Mouse (Mus musculus) MEL (cell line): ENCODE measurements at regions not wholly inside any gene's neighbourhood (a gene's known extent, or its start where the extent isn't known, plus 50 kb on each side); places are given as distances from the start of the nearest gene placed in this dataset.

ENCODE experiments used
- CHD2 ChIP-seq: IDR thresholded peaks from 2 replicates; pipeline ENCODE4 v1.6.1; 2011; ENCODE audit warnings: low read length, improper control_type of control experiment
- CTCF ChIP-seq, 3 experiments: IDR thresholded peaks in 2 of 3; conservative IDR thresholded peaks in 1 of 3; 2 replicates each; pipeline ENCODE4 v1.5.1; 2011 to 2012; ENCODE audit warnings: low read length in 3 of 3, low read depth in 2 of 3, mild to moderate bottlenecking in 2 of 3, improper control_type of control experiment in 1 of 3, inconsistent platforms in 1 of 3, mixed read lengths in 1 of 3, moderate library complexity in 1 of 3; ENCODE audit not compliant: control insufficient read depth in 1 of 3, insufficient read depth in 1 of 3, poor library complexity in 1 of 3, severe bottlenecking in 1 of 3
- EP300 ChIP-seq, 2 experiments: IDR thresholded peaks; 2 replicates each; pipeline ENCODE4 v1.6.1; 2011; ENCODE audit warnings: improper control_type of control experiment in 2 of 2, low read length in 2 of 2, low read depth in 1 of 2, mild to moderate bottlenecking in 1 of 2
- HCFC1 ChIP-seq: IDR thresholded peaks from 2 replicates; pipeline ENCODE4 v1.6.1; 2012; ENCODE audit warnings: low read depth, mild to moderate bottlenecking, inconsistent platforms, low read length, improper control_type of control experiment, moderate library complexity
- MEF2A ChIP-seq: IDR thresholded peaks from 2 replicates; pipeline ENCODE4 v1.6.1; 2014; ENCODE audit warnings: low read depth, mild to moderate bottlenecking, inconsistent platforms, low read length, improper control_type of control experiment; ENCODE audit not compliant: poor library complexity, insufficient replicate concordance, severe bottlenecking; ENCODE audit errors: extremely low read depth
- POLR2A ChIP-seq, 2 experiments: IDR thresholded peaks; 2 replicates each; pipeline ENCODE4 v1.6.1; 2011 to 2012; ENCODE audit warnings: low read length in 2 of 2, mild to moderate bottlenecking in 2 of 2, control low read depth in 1 of 2, improper control_type of control experiment in 1 of 2, low read depth in 1 of 2, moderate library complexity in 1 of 2; ENCODE audit not compliant: control insufficient read depth in 1 of 2, insufficient read depth in 1 of 2, poor library complexity in 1 of 2
- SIN3A ChIP-seq: IDR thresholded peaks from 2 replicates; pipeline ENCODE4 v1.6.1; 2012; ENCODE audit warnings: low read length, improper control_type of control experiment, inconsistent platforms
- UBTF ChIP-seq: IDR thresholded peaks from 2 replicates; pipeline ENCODE4 v1.6.1; 2012; ENCODE audit warnings: low read depth, mild to moderate bottlenecking, inconsistent platforms, low read length, improper control_type of control experiment, moderate library complexity, borderline replicate concordance; ENCODE audit not compliant: insufficient read depth
- USF1 ChIP-seq: IDR thresholded peaks from 2 replicates; pipeline ENCODE4 v1.6.1; 2014; ENCODE audit warnings: low read depth, mild to moderate bottlenecking, inconsistent platforms, low read length, improper control_type of control experiment, moderate library complexity
- ZNF384 ChIP-seq: IDR thresholded peaks from 2 replicates; pipeline ENCODE4 v1.6.1; 2012; ENCODE audit warnings: low read depth, mild to moderate bottlenecking, inconsistent platforms, low read length, improper control_type of control experiment

DNA sequence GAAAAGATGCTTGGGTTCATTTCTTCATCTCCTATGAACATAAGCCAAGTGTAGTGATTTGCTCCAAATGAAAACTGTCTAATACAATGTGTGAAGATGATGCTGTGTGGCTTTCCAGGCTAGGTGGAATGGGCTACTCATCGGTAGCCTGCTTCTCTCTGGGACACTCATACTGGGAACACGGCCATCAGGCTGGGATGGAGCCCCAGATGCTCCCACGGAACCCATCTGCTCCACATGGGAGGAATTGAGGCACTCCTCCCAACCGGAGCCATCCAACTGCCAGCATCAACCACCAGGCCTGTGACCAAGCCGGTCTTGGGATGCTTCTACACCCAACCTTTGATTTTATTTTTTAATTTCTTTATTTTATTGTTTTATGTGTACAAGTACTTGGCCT, 115.9 kb downstream of the Mycn start:
- TF ChIP-seq POLR2A (IDR thresholded peaks at IDR 0.05; ENCODE audit: control insufficient read depth in 1 of 2, insufficient read depth in 1 of 2, low read depth in 1 of 2, low read length in 2 of 2, poor library complexity in 1 of 2) (no peak), UBTF (no peak), ZNF384 (no peak), EP300 (IDR thresholded peaks at IDR 0.05; ENCODE audit: low read depth in 1 of 2, low read length in 2 of 2) (no peak), CTCF (IDR thresholded peaks at IDR 0.05 in 2 of 3, conservative IDR thresholded peaks at IDR 0.05 in 1 of 3; ENCODE audit: control insufficient read depth in 1 of 3, insufficient read depth in 1 of 3, low read depth in 2 of 3, low read length in 3 of 3, poor library complexity in 1 of 3, severe bottlenecking in 1 of 3) (no peak), HCFC1 (no peak), SIN3A (no peak), MEF2A (no peak), CHD2 (no peak), USF1 (no peak)
